Mouse (Mus musculus) kidney, postnatal 36 days (tissue): Measurements from ENCODE around the gene Lbp.

Experiments used
- DNase-seq, 2 experiments: peaks; one replicate each; pipeline ENCODE4 v3.0.0; 2021 to 2022; ENCODE audit warnings: mixed read lengths in 2 of 2

Gene Lbp

GRCm38 (mm10) chr2:158305948-158306695, at the start of gene Lbp:
TSS of gene Lbp (plus strand) at chr2:158306493.
- peak; percentile 61 to 68 for DNase-seq

GRCm38 (mm10) chr2:158256894-158257293, 49.4 kb upstream of the Lbp start:
- peak in 1 of 2 experiments; percentile 25 for DNase-seq

GRCm38 (mm10) chr2:158258005-158258418, 48.3 kb upstream of the Lbp start, which contains the start of gene Bpi:
TSS of gene Bpi (plus strand) at chr2:158258094.
- DNase-seq = no peak

- peak; percentile 70 to 84 for DNase-seq
Observed at GRCm38 (mm10) chr2:158258781-158259180, 47.5 kb upstream of the Lbp start.

- no peak for DNase-seq
Observed at GRCm38 (mm10) chr2:158259498-158259897, 46.8 kb upstream of the Lbp start.

GRCm38 (mm10) chr2:158264877-158265276, 41.4 kb upstream of the Lbp start:
- DNase-seq = no peak

GRCm38 (mm10) chr2:158270017-158270416, 36.3 kb upstream of the Lbp start:
- no peak for DNase-seq

- peak in 1 of 2 experiments; percentile 30 for DNase-seq
Observed at GRCm38 (mm10) chr2:158273646-158274045, 32.6 kb upstream of the Lbp start.

- peak in 1 of 2 experiments; percentile 21 for DNase-seq
Observed at GRCm38 (mm10) chr2:158275349-158275748, 30.9 kb upstream of the Lbp start.

GRCm38 (mm10) chr2:158275811-158276210, 30.5 kb upstream of the Lbp start:
- no peak for DNase-seq

- DNase-seq = no peak
Observed at GRCm38 (mm10) chr2:158276451-158276850, 29.8 kb upstream of the Lbp start.

- DNase-seq = no peak
Observed at GRCm38 (mm10) chr2:158276878-158277277, 29.4 kb upstream of the Lbp start.

- DNase-seq = no peak
Observed at GRCm38 (mm10) chr2:158279656-158280055, 26.6 kb upstream of the Lbp start.

- no peak for DNase-seq
Observed at GRCm38 (mm10) chr2:158281497-158282205, 24.6 kb upstream of the Lbp start.

- DNase-seq = no peak
Observed at GRCm38 (mm10) chr2:158283136-158283535, 23.2 kb upstream of the Lbp start.

GRCm38 (mm10) chr2:158283771-158284170, 22.5 kb upstream of the Lbp start:
- DNase-seq = no peak

- DNase-seq = peak; percentile 52 to 78
Observed at GRCm38 (mm10) chr2:158284571-158284970, 21.7 kb upstream of the Lbp start.

GRCm38 (mm10) chr2:158285655-158286054, 20.6 kb upstream of the Lbp start:
- peak in 1 of 2 experiments; percentile 23 for DNase-seq

- DNase-seq = no peak
Observed at GRCm38 (mm10) chr2:158295700-158296099, 10.6 kb upstream of the Lbp start.

- no peak for DNase-seq
Observed at GRCm38 (mm10) chr2:158299203-158299602, 7.1 kb upstream of the Lbp start.

GRCm38 (mm10) chr2:158299731-158300130, 6.6 kb upstream of the Lbp start:
- no peak for DNase-seq

- DNase-seq = peak; percentile 14 to 20
Observed at GRCm38 (mm10) chr2:158302807-158303206, 3.5 kb upstream of the Lbp start.

- no peak for DNase-seq
Observed at GRCm38 (mm10) chr2:158306696-158307049, 380 bp downstream of the Lbp start.

- no peak for DNase-seq
Observed at GRCm38 (mm10) chr2:158308276-158308675, 2.0 kb downstream of the Lbp start.
